Mouse (Mus musculus) thymus, postnatal 14 days (tissue): Measurements from ENCODE around the gene Peak1.
A peak's percentile ranks its signal among the peaks of the same experiment; 100 is the strongest.

Experiments used
- DNase-seq: peaks from one replicate; pipeline ENCODE4 v3.0.0; 2021

Gene Peak1

DNA sequence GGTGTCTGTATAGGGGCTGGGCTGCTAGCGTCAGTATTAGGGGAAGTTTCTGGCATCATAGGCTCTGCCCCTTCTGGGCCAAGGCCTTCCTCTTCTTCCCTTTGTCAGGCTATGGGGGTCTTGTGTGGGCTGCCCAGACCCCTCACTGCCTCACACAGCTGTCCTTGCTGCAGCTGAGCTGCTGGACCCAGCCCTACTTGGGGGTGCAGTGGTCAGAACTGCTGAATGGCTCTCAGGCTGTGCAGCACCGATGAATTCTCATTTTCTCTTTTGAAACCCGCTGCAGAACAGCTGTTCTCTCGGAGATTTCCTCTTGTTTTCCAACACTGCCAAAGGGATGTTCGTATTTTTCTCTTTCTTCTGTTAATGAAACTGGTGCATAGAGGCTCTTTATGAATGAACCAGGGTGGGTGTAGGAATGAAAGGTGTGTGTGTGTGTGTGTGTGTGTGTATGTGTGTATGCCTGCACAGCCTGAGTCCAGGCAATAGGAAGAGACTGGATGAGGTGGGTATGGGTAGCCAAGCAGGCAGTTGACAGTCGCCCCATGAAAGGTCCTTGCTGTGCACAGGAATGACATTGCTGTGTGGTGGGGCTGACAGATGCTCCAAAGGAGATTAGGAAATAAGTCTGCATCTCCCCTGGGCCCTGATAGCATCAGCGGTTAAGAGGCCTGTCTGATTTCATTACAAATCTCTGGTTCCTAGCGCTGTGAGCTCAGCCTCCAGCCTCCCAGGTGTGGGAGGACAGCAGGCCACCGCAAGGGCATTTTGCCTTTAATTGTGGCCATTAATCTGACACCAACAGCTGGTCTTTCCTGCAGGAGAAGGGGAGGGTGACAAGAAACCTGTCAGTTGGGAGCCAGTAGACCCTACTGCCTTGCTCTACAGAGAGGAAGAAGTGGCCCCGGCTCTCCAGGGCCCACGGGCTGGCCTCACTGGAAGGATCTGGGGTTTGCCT lies 226.1 kb downstream of the Peak1 start:
- DNase-seq: no peak

DNA sequence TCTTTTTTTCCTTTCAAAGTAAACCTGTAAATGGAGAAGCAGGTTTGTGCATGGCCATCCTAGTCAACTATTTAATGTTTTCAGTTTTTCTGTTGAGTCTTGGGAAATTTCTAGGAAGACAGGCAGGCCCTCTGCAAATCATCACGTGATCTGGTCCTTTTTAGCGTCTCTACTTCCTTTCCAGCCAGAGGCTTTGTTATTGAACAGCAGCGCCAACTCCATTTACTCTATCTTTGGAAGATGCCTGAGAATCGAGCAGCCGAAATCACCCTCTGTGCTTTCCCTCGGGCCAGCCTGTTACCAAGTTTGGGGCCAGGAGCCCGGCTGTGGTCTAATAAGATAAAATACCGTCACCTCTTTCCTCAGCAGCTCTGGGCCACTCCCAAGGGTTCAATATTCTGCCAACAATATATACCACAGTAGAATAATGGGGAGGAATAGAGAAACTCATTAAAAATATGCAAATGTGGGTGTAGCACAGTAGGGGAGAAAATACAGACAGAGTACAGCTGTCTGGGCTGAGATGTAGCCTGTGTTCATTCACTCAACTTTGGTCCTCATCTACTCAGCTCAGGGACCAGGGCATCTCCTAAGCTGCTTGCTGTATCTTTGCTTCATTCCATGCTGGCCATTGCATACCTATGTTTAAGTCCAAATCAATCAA lies 237.6 kb downstream of the Peak1 start:
- no peak for DNase-seq

DNA sequence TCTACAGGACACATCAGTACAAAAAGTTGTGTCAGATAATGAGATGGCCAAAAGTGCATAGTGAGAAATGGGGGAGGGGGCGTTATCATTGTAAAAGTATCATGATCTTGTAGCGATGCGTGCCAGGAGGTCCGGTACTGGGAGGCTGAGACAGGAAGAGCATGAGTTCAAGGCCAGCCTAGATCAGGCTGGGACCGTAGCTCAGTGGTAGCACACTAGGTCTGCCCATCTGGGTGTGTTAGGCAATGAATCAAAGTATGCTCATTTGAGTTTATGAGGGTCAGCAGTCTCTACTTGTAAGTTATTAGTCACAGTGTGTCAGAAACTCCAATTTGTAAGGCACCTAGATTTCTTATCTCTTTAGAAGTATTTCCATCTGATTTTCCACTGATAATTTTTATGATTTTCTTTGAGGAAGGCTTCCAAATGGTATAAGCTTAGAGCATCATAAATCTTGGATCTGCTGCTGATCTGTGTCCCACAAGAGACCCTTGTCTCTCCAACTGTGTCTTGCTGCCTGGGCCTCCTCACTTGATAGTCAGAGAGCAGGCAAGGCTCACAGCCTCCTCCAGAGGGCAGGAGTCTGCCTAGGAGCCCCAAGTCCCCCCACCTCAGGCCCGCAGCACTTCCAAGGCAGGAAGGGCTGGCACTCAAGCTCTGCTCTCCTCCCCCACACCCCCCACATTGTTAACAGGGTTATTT lies 238.3 kb downstream of the Peak1 start:
- peak; percentile 72 for DNase-seq

DNA sequence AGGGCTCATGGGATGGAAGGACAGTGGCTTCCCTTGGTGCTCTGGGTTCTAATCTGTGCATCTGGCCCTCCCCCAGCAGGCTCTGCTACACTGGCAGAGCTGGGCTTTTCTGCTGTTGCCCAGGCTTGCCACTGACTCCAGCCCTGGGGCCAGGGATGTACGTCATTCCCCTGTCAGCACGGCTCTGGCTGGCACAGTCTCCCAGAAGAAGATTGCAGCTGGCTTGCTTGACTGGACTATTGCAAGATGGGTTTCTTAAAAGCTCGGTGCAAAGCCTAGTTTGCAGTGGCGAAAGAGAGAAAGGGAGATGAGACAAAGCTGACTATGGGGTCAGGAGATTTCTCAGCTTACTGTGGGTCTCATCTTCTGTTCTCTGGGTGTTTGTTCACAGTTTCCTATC lies 240.5 kb downstream of the Peak1 start:
- no peak for DNase-seq

DNA sequence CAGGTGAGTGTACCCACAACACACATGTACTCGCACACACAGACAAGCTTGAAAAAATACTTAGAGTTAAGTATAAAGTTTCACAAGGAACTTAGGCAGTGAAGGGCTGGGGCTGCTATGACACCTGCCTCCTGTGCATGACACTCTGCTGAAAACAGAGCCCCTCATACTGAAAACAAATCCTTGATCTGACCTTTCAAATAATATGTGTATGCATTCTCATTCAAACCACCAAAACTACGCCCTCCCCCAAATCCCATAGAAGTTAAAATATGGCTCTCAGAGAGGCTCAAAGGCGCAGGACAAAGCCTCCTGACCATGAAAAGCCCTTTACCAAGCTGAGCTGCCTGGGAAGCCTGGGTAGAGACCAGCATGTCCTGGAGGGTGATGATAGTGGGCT lies 242.6 kb downstream of the Peak1 start:
- no peak for DNase-seq

DNA sequence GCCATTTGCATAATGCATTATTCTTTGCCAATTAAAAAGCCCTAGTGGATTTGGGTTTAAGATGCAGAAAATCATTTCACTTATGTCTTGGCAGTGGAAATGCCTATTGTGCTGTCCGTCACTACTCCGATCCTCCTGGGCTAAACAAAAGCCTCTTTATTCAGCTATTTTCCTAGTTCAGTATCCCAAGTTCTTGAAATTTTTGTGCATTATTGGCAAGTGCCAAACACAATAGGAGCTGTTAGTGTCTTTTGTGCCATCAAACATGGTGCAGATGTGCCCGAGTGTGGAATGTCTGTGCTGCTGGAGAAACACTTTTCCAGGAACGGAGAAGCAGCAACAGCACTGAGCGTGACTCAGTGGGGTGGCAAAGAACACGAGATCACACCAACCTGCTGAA lies 250.2 kb downstream of the Peak1 start:
- DNase-seq: no peak

DNA sequence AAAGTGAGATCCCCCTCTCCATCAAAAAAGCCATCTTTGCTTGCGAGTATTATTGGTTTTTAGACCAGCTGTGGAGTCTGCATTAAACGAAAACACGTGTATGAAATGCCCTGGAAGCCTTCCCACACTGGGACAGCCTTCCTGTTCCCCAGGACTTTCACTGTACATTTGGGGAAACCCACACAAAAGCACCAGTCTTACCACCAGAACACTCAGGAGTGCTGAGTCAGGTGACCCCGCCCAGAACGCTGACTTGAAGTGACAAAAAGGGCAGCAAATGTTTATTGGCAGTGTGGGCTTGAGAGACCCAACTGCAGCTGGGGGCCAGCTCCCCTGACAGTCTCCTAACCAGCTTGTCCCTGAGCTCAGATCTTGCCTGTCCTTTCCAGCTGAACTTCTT lies 251.7 kb downstream of the Peak1 start:
- DNase-seq: peak; percentile 20

DNA sequence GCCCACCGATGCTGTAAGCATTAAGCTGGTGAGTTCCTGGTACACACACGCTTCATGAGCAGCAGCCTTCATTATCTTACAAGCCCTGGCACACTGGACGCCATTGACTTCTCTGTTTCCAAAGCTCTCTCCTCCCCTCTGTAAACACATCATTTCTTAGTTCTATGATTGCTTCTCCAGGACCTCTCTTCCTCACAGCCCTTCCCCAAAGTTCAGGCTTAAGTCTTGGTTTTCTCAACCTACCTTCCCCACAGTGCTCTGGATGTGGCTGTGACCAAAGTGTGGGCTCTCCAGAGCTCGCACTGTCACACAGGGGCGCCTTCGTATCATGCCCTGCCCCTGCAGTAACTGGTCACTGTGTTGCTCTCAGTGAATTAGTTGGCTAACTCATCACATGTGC lies 252.5 kb downstream of the Peak1 start, which contains the start of gene Tspan3:
Gene Tspan3, minus strand, starts transcription at position 101 of the 400 bp plus-strand sequence.
- DNase-seq: no peak

DNA sequence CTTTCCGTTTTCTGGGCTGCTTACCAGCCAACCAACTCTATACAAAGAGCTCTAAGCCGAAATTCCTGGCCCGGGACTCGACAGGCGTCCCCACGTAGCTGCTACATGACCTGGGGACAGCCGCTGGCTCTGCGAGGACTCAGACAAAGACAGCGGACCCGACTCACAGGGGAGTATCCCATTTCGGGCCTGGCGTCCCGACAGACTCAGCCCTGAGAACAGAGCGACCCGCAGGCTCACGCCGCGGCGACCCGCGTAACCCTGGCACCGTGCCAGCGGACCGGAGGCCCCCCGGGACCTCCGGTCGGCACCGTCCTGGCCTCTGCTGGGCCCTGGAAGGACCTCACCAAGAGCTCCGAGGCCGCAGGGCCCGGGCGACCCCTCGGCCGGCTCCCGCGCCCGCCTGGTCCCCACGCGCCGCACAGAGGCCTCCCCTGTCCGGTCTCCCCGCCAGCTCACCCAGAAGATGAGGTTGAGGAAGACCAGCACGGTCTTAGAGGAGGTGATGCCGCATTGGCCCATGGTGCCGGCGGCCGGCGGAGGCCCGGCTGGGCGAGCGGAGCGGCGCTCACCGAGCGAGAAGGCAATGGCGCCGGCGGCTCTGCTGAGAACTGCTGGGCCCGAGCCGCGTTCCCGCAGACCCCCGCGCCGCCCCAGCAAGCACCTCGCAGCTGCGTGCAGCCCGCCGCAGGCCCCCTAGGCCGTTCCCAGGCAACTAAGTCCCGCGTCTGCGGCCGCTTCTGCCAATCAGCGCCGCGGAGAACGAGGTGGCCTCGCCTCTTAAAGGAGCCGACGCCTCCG lies 257.3 kb downstream of the Peak1 start:
- peak; percentile 92 for DNase-seq

DNA sequence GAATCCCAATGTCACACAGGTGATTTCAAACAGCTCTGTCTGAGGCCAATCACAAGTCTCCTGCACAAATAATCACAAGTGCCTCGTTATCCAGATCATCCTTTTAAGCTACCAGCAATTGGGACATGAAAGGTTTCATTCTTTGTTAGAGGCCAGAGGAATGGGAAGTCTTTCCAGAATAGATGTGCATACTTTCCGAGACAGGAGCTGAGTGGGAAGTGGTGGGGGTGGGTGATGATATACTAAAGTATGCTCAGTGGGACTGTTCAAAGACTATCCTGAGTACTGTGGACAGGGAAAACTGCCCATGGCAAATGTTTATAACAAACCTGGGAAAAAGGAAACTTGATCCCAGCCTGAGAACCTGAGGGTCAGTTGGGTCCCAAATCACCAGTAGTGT lies 258.4 kb downstream of the Peak1 start:
- DNase-seq: no peak

DNA sequence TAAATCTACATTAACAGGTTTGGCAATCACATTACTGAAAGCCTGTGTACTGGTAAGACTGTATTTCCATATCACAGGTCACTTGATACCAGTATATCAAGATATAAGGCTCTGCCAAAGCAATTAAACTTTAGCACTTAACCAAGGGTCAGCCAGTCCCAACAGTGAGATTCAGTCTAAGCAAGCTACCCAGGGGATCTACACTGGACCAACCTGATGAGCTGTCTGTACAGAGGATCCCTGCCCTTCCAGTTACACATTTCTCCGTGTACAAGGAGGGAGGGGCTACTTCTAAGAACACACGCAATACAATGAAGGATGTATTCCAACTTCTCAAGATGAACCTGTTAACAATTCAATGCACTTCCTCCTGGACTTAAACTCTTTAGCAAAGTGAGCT lies 259.8 kb downstream of the Peak1 start:
- DNase-seq: no peak

DNA sequence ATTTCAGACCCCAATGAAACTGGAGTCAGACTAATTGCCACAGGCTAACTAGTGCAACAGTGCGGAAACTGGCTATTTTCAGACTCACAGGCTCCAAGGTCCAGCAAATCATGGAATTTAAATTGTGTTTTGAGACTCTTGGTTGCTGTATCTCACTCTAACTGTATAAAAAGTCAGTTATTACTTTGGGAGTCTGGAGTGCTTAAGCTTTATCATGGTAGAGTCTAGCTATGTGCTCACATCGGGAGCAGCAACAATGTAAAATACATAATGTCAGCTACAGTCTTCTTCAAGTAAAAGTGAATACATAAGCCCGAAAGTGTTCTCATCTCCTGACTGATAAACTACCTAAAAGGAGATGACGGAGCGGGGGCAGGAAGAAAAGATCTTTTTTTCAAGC lies 263.3 kb downstream of the Peak1 start:
- no peak for DNase-seq

DNA sequence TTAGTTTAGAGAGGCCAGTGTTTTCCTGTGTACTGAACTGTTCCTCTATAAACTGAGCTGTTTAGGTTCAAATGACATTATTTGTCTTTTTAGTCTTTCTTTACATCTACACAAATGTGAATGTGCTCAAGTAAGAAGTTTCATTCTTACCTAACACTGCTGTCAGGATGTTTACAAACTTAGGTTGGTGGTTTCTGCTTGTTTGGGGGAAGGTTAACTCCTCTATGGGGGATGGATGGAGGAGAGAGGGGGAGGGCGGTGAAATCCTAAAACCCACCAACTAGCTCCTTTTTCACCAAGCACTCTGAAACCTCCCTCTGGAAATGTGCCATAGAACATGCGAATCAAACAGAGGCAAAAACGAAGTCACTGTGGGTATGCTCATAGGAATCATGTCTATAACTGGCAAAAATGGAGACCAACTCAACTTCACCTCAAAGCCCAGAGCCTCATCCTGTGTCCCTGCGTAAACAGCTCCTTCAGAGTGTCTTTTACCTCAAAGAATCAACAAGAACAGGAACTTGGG lies 265.3 kb downstream of the Peak1 start:
- no peak for DNase-seq

DNA sequence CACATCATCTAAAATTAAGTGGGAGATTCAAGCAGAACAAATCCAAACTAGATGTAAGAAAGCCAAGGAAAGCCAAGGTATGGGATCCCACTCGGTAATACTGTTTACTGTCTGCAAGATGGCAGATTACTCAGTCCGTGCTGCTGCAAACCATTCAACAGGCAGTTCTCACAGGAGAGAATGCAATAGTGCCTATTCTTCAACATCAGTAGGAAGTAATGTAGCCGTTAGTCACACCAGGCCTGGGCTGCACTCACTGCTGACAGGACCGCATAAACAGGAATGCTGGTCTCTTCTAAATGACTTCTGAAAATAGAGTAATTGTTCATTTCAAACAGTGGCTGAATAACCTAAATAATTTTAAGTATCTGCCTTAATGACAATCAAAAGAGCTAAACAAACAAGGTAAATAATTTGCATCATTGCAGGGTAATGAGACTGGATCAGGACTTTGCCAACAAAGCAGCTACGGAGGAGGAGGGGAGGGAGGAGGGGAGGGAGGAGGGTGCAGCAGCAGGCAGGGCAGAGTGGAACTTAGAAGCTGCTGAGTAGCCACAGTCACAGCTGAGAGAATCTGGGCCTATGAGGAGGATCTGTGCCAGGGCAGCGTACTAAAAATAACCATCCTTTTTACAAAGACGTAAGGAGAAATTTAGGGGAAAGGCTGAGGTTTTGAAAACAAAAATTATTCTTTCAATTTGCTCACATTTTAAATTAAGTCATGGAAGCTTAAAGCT lies 266.0 kb downstream of the Peak1 start:
- DNase-seq: no peak
